Mouse (Mus musculus) heart, embryonic 13.5 days (tissue): ENCODE data around the gene Nexn. TPM values are rescaled to one million over a fixed set of nuclear protein-coding genes. Genes with fewer than 3 reads are reported as not detected.
A peak's percentile ranks its signal among the peaks of the same experiment; 100 is the strongest.
"Not testable (repeated sequence)": the region's sequence is repeated elsewhere in the genome, so short reads cannot be mapped to it uniquely, and the experiment has no call there.

ENCODE experiments used
- ATAC-seq: fragments of 200-750 bp; cut with Nextera tagmentation; 2 replicates; pipeline ENCODE4 v1.8.0; 2017; ENCODE audit warnings: moderate TSS enrichment; ENCODE audit not compliant: insufficient number of reproducible peaks, low FRiP score, low TSS enrichment; ENCODE audit errors: extremely low read depth
- H3K27ac ChIP-seq: fragments of 300-500 bp; sonication (generic); replicated peaks from 2 replicates; pipeline ENCODE4 v1.5.1; 2015; ENCODE audit warnings: moderate library complexity, mild to moderate bottlenecking, inconsistent platforms
- H3K27me3 ChIP-seq: fragments of 300-500 bp; sonication (generic); replicated peaks from 2 replicates; pipeline ENCODE4 v1.6.1; 2015; ENCODE audit warnings: mild to moderate bottlenecking, inconsistent platforms
- H3K36me3 ChIP-seq: fragments of 300-500 bp; sonication (generic); 2 replicates; pipeline ENCODE4 v1.6.1; 2015; ENCODE audit warnings: mild to moderate bottlenecking, inconsistent platforms
- H3K4me1 ChIP-seq: fragments of 300-500 bp; sonication (generic); 2 replicates; pipeline ENCODE4 v1.6.1; 2015; ENCODE audit warnings: inconsistent platforms
- H3K4me2 ChIP-seq: fragments of 300-500 bp; sonication (generic); 2 replicates; pipeline ENCODE4 v1.6.1; 2015; ENCODE audit warnings: inconsistent platforms, mild to moderate bottlenecking, moderate library complexity
- H3K4me3 ChIP-seq: fragments of 300-500 bp; sonication (generic); 2 replicates; pipeline ENCODE4 v1.5.1; 2015; ENCODE audit warnings: moderate library complexity, mild to moderate bottlenecking, inconsistent platforms
- H3K9ac ChIP-seq: fragments of 300-500 bp; sonication (generic); 2 replicates; pipeline ENCODE4 v1.6.1; 2015; ENCODE audit warnings: inconsistent platforms, mild to moderate bottlenecking, moderate library complexity
- H3K9me3 ChIP-seq: fragments of 300-500 bp; sonication (generic); 2 replicates; pipeline ENCODE4 v1.6.1; 2016; ENCODE audit warnings: inconsistent platforms
- WGBS: fragments of 180-500 bp; shearing (Covaris S2); methylation state at CpG from one replicate; pipeline ENCODE4 v1.1.7; 2015; ENCODE audit warnings: mixed read lengths; 5-methylcytosine and 5-hydroxymethylcytosine counted together
- polyA plus RNA-seq: library from polyadenylated mRNA; unstranded; fragments of >200 nt; fragmentation: Nextera tagmentation; extraction: Ambion mirVana; gene quantifications from 2 replicates; pipeline ENCODE4 v1.2.1, GENCODE M21; 2015

The Nexn gene
- 192 and 211 TPM in 2 replicates for polyA plus RNA-seq

GRCm38 (mm10) chr3:152266036-152266421 is at the start of gene Nexn:
Nexn (minus strand) TSS chr3:152266350.
- 3% methylated on average over 13 of the region's 13 CpGs for WGBS

GRCm38 (mm10) chr3:152315613-152316012 is 49.5 kb upstream of the Nexn start:
- H3K9me3 ChIP-seq, result no peaks in the 10 kb centered on the region

More at GRCm38 (mm10) chr3:152266036-152266421, at the start of gene Nexn:
- no peak for ATAC-seq
- Histone ChIP-seq H3K9ac (peak within 1 kb of the TSS; percentile 91), H3K4me1 (peaks cover 53% of the 10 kb centered on the region), H3K9me3 (no peaks in the 10 kb centered on the region), H3K36me3 (no peaks in the 10 kb centered on the region), H3K4me3 (peak within 1 kb of the TSS; percentile 69), H3K4me2 (peak within 1 kb of the TSS; percentile 80), H3K27me3 (no peaks in the 10 kb centered on the region), H3K27ac (peak within 1 kb of the TSS; percentile 97)

GRCm38 (mm10) chr3:152314666-152315065 is 48.5 kb upstream of the Nexn start:
- 84% methylated on average over 14 of the region's 14 CpGs for WGBS
- Histone ChIP-seq H3K4me1 (peaks cover 24% of the 10 kb centered on the region), H3K36me3 (peaks cover 29% of the 10 kb centered on the region)
- ATAC-seq, H3K9ac ChIP-seq, H3K27ac ChIP-seq, H3K4me3 ChIP-seq, H3K27me3 ChIP-seq, H3K9me3 ChIP-seq, H3K4me2 ChIP-seq: not testable (repeated sequence)

More at GRCm38 (mm10) chr3:152315613-152316012, 49.5 kb upstream of the Nexn start:
- Histone ChIP-seq H3K4me3 (no peak overlapping the region), H3K9ac (no peak overlapping the region), H3K27me3 (no peaks in the 10 kb centered on the region), H3K27ac (peak overlapping the region; percentile 36; the same call in 1 of the 2 replicates), H3K36me3 (peaks cover 36% of the 10 kb centered on the region), H3K4me2 (no peak overlapping the region), H3K4me1 (peaks cover 15% of the 10 kb centered on the region)
- ATAC-seq, result peak; percentile 74; the same call in 1 of the 2 replicates
- 7% methylated on average over 7 of the region's 7 CpGs for WGBS

- peak overlapping the region; percentile 29 for H3K4me2 ChIP-seq
- peak overlapping the region; percentile 72 for H3K9ac ChIP-seq
- no peak for ATAC-seq
- no peak overlapping the region for H3K4me3 ChIP-seq
- WGBS, result 57% methylated on average over 9 of the region's 9 CpGs
- peaks cover 18% of the 10 kb centered on the region for H3K36me3 ChIP-seq
- H3K9me3 ChIP-seq, result no peaks in the 10 kb centered on the region
- H3K27ac ChIP-seq, result peak overlapping the region; percentile 98
- H3K4me1 ChIP-seq, result peaks cover 73% of the 10 kb centered on the region
- H3K27me3 ChIP-seq, result no peaks in the 10 kb centered on the region
These were observed 43.1 kb upstream of the Nexn start for GRCm38 (mm10) chr3:152309250-152309645.

- H3K4me1 ChIP-seq, result peaks cover 74% of the 10 kb centered on the region
- H3K9ac ChIP-seq, result peak overlapping the region; percentile 72
- H3K36me3 ChIP-seq, result peaks cover 18% of the 10 kb centered on the region
These were observed 42.5 kb upstream of the Nexn start for GRCm38 (mm10) chr3:152308485-152309249.

GRCm38 (mm10) chr3:152305971-152306370 is 39.8 kb upstream of the Nexn start:
- H3K9ac ChIP-seq, result peak overlapping the region; percentile 45
- no peaks in the 10 kb centered on the region for H3K9me3 ChIP-seq
- no peak for ATAC-seq

More at GRCm38 (mm10) chr3:152308485-152309249, 42.5 kb upstream of the Nexn start:
- Histone ChIP-seq H3K4me3 (no peak overlapping the region), H3K9me3 (no peaks in the 10 kb centered on the region), H3K27ac (peak overlapping the region; percentile 98), H3K27me3 (no peaks in the 10 kb centered on the region), H3K4me2 (peak overlapping the region; percentile 29)
- no peak; the same call in 1 of the 2 replicates for ATAC-seq
- 7% methylated on average over 10 of the region's 10 CpGs for WGBS

GRCm38 (mm10) chr3:152305080-152305479 is 38.9 kb upstream of the Nexn start:
- H3K36me3 ChIP-seq, result peaks cover 15% of the 10 kb centered on the region
- peak overlapping the region; percentile 39 for H3K4me2 ChIP-seq
- WGBS, result 43% methylated on average over 8 of the region's 8 CpGs
- no peak overlapping the region for H3K4me3 ChIP-seq
- no peaks in the 10 kb centered on the region for H3K27me3 ChIP-seq
- H3K4me1 ChIP-seq, result peaks cover 75% of the 10 kb centered on the region
- ATAC-seq, result no peak
- peak overlapping the region; percentile 98 for H3K27ac ChIP-seq
- H3K9me3 ChIP-seq, result no peaks in the 10 kb centered on the region
- H3K9ac ChIP-seq, result peak overlapping the region; percentile 45

More at GRCm38 (mm10) chr3:152305971-152306370, 39.8 kb upstream of the Nexn start:
- H3K27me3 ChIP-seq, result no peaks in the 10 kb centered on the region
- H3K4me3 ChIP-seq, result no peak overlapping the region
- H3K4me2 ChIP-seq, result no peak overlapping the region
- H3K4me1 ChIP-seq, result peaks cover 80% of the 10 kb centered on the region
- 80% methylated on average over 4 of the region's 4 CpGs for WGBS
- peak overlapping the region; percentile 98 for H3K27ac ChIP-seq
- H3K36me3 ChIP-seq, result peaks cover 7% of the 10 kb centered on the region

- peak; percentile 65; the same call in 1 of the 2 replicates for ATAC-seq
- Histone ChIP-seq H3K36me3 (peaks cover 21% of the 10 kb centered on the region), H3K9me3 (no peaks in the 10 kb centered on the region), H3K27me3 (no peaks in the 10 kb centered on the region), H3K4me2 (peak overlapping the region; percentile 39), H3K9ac (peak overlapping the region; percentile 50), H3K27ac (peak overlapping the region; percentile 98), H3K4me3 (no peak overlapping the region), H3K4me1 (peaks cover 67% of the 10 kb centered on the region)
- 7% methylated on average over 6 of the region's 6 CpGs for whole genome bisulfite sequencing
These were observed 38.1 kb upstream of the Nexn start for GRCm38 (mm10) chr3:152304093-152304815.

- Histone ChIP-seq H3K4me2 (no peak overlapping the region), H3K4me1 (peaks cover 56% of the 10 kb centered on the region), H3K4me3 (no peak overlapping the region), H3K27me3 (no peaks in the 10 kb centered on the region), H3K27ac (peak overlapping the region; percentile 98), H3K36me3 (peaks cover 21% of the 10 kb centered on the region), H3K9ac (peak overlapping the region; percentile 58; the same call in 1 of the 2 replicates), H3K9me3 (no peaks in the 10 kb centered on the region)
- WGBS, result 49% methylated on average over 9 of the region's 9 CpGs
- no peak for ATAC-seq
These were observed 36.8 kb upstream of the Nexn start for GRCm38 (mm10) chr3:152302991-152303390.

GRCm38 (mm10) chr3:152300376-152301337 is 34.5 kb upstream of the Nexn start:
- Histone ChIP-seq H3K9ac (no peak overlapping the region), H3K4me3 (no peak overlapping the region), H3K4me1 (peaks cover 36% of the 10 kb centered on the region), H3K9me3 (no peaks in the 10 kb centered on the region), H3K4me2 (no peak overlapping the region), H3K27me3 (no peaks in the 10 kb centered on the region), H3K27ac (no peak overlapping the region), H3K36me3 (peaks cover 43% of the 10 kb centered on the region)
- WGBS, result 86% methylated on average over 14 of the region's 14 CpGs
- no peak for ATAC-seq
